Mouse (Mus musculus) brain, embryonic 14.5 days (tissue): ENCODE measurements around the gene Phkg2.

Source experiments
- CTCF ChIP-seq: fragments of 200-500 bp; IDR thresholded peaks from 2 replicates; pipeline ENCODE4 v1.5.1; 2012; ENCODE audit warnings: inconsistent platforms, mild to moderate bottlenecking, moderate library complexity, borderline replicate concordance; ENCODE audit not compliant: insufficient read depth, insufficient read length; ENCODE audit errors: extremely low read depth
- POLR2A ChIP-seq: fragments of 200-500 bp; IDR thresholded peaks from 2 replicates; pipeline ENCODE4 v1.6.1; 2012; ENCODE audit warnings: mild to moderate bottlenecking, inconsistent platforms, borderline replicate concordance; ENCODE audit not compliant: poor library complexity, insufficient read depth, insufficient read length, severe bottlenecking; ENCODE audit errors: extremely low read depth

GRCm38 (mm10) chr7:127596747-127597146 is 23.6 kb downstream of the Phkg2 start:
- TF ChIP-seq POLR2A (no peak), CTCF (no peak)
